Mouse (Mus musculus) left cerebral cortex, postnatal 10 days (tissue): ENCODE measurements around the gene Cdc42ep2. TPM values are rescaled to one million over a fixed set of nuclear protein-coding genes. Genes with fewer than 3 reads are reported as not detected.
A peak's percentile ranks its signal among the peaks of the same experiment; 100 is the strongest.

Source experiments
- DNase-seq, 2 experiments: peaks; one replicate each; pipeline ENCODE4 v3.0.0; 2021 to 2022; ENCODE audit warnings: low spot score in 2 of 2, mixed read lengths in 1 of 2; ENCODE audit errors: extremely low spot score in 1 of 2
- intact Hi-C: fragments of 180-260 bp; cut with DNase I; formaldehyde crosslinking; loops from one replicate; pipeline ENCODE4 v1.15.1; 2025
- total RNA-seq, 2 experiments: library from RNA; stranded (reverse); gene quantifications; 2 replicates each; pipeline ENCODE4 v1.2.3; 2021

Gene Cdc42ep2
- 1 to 10 TPM; 8.3 to 9.8 TPM for total RNA-seq

GRCm38 (mm10) chr19:5924713-5925093 is at the start of gene Cdc42ep2:
Cdc42ep2 (minus strand) TSS chr19:5924816.
- intact Hi-C loops: loop anchor here (1.0 to 5.0 kb wide), 2 partner anchors 32 to 123 kb away; partner anchors contain the start of gene Syvn1
- DNase-seq: peak; percentile 90 to 98

DNA sequence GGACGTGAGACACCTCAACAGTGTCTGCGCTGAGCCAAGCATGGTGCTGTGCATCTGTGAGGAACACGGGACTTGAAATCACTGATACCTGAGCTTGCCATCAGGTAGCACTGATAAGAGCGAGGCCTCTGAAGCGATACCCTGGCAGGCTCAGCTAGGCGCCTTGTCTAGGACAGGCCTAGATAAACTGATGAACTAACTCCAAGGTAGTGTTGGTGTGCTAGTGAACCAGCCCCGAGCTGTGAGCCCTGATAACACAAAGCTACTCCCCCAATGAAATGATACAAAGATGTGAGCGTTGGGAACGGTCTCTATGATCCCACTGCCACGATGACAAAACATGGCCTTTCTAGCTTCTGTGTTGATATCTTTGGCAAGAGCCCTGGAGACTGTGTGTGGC is 43.0 kb upstream of the Cdc42ep2 start:
- no peak for DNase-seq
- intact Hi-C loops: no loop called here

- intact Hi-C loops: no loop called here
Measured at GRCm38 (mm10) chr19:5966786-5967185, 42.2 kb upstream of the Cdc42ep2 start.

DNA sequence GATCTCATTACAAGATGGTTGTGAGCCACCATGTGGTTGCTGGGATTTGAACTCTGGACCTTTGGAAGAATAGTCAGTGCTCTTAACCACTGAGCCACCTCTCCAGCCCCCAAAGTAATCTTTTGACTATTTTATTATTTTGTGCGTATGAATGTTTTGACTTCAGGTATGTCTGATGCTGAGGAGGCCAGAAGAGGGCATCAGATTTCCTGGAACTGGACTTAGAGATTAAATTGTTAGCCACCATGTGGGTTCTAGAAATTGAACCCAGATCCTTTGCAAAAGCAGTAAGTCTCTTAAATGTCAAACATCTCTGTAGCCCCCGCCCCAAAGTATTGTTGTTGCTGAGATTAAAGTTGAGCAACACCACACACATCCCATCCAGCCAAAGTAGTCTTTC is 41.3 kb upstream of the Cdc42ep2 start:
- DNase-seq: no peak
- intact Hi-C loops: loop anchor here (2.0 kb wide), 2 partner anchors 53 to 79 kb away; no protein-coding TSS in a partner anchor

More at GRCm38 (mm10) chr19:5966786-5967185, 42.2 kb upstream of the Cdc42ep2 start:
- no peak for DNase-seq

DNA sequence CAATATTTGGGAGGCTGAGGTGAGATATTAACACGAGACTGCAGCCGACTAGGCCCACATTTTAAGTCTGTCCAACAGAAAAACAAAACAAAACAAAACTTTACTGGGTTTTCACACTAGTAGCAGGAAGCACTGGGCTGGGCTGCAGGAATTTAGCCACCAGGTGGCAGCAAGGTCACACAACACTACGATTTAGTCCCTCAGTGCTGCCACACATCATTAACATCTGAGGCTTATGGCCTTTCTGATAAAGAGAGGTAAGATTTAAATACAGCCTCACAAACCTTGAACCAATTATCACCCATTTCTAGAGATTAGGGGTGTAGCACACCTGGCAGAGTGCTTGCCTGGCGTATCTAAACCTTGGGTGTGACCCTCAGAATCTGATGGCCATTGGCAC is 40.7 kb upstream of the Cdc42ep2 start:
- intact Hi-C loops: loop anchor here (2.0 kb wide), 2 partner anchors 54 to 80 kb away; no protein-coding TSS in a partner anchor

GRCm38 (mm10) chr19:5964804-5965203 is 40.2 kb upstream of the Cdc42ep2 start:
- intact Hi-C loops: loop anchor here (2.0 kb wide), 2 partner anchors 54 to 80 kb away; no protein-coding TSS in a partner anchor
- DNase-seq: no peak

More for the DNA sequence above, 40.7 kb upstream of the Cdc42ep2 start:
- peak; percentile 43 to 78 for DNase-seq

DNA sequence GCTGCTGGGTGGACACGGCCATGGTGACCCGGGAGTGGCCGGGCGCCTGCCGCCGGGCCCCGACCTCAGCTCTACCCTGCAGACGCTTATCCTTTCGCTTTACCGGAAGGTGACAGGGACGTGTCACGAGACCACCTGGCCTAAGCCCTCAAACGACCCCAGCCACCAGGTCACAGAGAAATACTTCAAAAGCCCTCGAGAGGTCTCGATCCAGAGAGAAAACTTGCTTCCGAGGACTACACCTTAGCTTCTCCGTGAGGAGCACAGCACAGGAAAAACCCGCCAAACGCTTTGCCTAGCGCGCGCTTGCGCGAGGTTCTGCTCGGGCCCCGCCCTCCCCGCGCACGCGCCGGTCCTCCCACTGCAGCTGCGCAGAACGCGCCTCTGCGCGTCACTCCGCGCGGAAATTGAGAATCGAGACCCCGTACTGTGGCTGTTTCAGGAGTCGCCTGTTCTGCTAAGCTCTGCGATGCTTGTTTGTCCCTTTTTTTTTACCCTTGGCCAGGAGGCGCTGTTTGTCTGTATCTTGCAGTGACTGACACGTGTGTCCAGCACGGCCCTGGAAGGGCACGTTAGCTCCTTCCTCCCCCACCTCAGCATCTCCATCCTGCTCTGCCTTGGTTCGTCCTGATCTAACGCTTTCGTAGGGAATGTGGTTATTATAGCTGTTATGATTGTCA is 39.4 kb upstream of the Cdc42ep2 start, which contains the start of gene Pola2:
Pola2 (minus strand) TSS at position 320 of the 680 bp plus-strand sequence.
- DNase-seq: peak; percentile 82 to 92
- intact Hi-C loops: loop anchor here (2.0 kb wide), 2 partner anchors 55 to 81 kb away; no protein-coding TSS in a partner anchor

- DNase-seq: no peak
- intact Hi-C loops: no loop called here
Measured at GRCm38 (mm10) chr19:5962651-5963050, 38.0 kb upstream of the Cdc42ep2 start.

DNA sequence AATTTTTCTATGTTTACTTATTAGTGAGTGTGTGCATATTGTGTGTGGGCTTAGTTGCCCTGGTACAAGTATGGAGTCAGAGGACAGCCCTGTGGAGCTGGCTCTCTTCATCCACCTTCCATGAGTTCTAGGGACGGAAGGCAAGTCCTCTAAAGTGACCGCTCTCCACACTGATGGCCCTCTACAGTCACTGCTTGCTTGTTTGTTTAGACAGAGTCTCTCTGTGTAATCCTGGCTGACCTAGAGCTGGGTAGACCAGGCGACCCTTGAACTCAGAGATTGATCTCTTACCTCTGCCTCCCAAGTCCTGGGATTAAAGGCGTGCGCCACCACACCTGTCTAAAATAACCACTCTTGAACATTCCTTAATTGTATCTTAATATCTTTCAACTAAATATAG is 32.8 kb upstream of the Cdc42ep2 start:
- intact Hi-C loops: no loop called here
- DNase-seq: no peak

GRCm38 (mm10) chr19:5956685-5957084 is 32.1 kb upstream of the Cdc42ep2 start:
- DNase-seq: peak; percentile 57 to 79
- intact Hi-C loops: loop anchor here (1.0 kb wide), 1 partner anchor 32 kb away; the partner anchor contains the start of gene Cdc42ep2

DNA sequence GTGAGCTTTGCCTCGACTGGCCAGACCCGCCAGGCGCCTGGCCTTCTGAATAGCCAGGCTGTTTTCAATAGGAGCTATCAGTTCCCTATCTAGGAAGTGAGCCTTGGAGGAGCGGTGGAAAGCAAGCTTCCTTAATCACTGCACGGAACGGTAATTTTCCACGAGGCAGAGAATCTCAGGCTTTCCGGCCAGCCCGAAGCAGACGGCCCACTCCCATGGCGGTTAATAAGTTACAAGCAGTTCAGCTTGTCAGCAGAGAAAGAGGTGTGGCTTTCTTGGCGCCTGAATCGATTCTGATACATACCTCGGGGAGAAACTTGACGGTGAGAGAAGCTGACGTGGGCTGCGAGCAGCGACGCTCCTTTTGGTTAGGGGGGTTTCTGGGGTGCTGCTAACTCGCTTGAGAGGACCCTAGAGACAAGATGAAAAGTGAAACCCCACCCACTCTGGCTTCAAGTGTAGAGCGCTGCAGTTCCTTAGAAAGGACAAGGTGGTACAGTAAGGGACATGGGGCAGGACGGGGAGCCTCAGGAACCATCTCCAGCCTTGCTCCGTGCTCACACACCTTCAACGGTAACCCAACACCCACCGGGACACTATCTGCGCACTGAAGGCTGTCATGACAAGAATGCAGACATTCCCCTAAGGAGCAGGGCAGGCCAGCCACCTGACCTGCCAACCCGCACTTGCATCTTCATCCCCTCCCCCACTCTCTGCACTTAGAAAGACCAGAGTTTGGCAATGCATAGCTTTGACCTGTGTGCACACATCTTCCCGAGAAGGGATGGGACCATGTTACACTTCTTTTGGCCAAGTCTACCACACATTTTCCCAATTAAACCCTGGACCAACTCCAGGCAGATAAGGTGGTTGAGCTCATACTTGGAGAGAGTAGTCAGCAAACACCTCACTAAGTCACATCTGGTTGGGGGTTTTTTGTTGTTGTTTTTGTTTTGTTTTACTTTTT is 31.4 kb upstream of the Cdc42ep2 start:
- intact Hi-C loops: loop anchor here (1.0 kb wide), 1 partner anchor 32 kb away; the partner anchor contains the start of gene Cdc42ep2
- DNase-seq: no peak

- intact Hi-C loops: no loop called here
- DNase-seq: no peak
Measured at GRCm38 (mm10) chr19:5954936-5955335, 30.3 kb upstream of the Cdc42ep2 start.

- intact Hi-C loops: no loop called here
- no peak for DNase-seq
Measured at GRCm38 (mm10) chr19:5954031-5954710, 29.6 kb upstream of the Cdc42ep2 start.

DNA sequence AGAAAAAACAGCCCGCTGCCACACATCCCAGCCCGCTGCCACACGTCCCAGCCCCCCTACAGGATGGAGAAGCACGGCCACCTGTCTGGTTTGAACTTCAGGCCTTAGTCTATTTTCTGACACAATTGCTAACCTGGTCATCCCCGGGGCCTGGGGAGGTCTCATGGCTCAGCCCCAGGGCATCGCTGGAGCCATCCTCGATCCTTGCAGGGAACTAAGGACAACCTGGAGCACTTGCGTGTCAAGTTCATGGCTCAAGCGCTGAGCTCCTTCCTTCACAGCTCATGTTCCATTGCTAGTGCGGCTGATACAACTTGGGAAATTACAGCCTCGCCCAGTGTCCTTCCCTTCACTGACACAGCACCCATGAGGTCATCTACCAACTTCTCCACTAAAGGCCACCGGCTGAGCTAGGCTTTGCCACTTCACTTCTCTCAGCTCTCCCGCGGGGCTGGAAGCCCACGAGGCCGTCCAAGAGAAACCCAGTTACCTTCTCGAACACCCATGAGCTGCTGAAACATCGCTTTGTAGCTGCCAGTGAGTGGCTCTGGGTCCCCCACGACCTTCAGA is 28.7 kb upstream of the Cdc42ep2 start:
- intact Hi-C loops: no loop called here
- DNase-seq: no peak

GRCm38 (mm10) chr19:5952071-5952691 is 27.6 kb upstream of the Cdc42ep2 start:
- intact Hi-C loops: no loop called here
- peak in 1 of 2 experiments; percentile 73 for DNase-seq

DNA sequence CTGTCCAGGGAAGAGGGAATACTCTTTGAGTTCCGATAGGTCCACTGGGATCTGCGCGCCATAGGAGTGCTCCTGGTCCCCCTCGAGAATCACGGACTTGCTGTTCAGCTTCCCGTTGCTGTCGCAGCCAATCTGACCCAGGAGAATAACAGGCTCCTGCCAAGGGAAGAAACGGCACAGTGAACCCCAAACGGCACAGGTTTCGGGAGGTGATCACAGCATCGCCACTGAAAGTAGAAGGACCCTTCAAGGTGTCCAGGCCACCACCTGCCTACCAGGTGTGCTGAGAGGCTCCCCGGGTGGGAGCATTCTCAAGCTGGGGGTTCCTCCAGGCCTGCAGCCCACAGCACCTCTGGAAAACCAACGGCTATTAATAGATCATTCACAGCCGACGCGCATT is 27.0 kb upstream of the Cdc42ep2 start:
- DNase-seq: no peak
- intact Hi-C loops: no loop called here

- intact Hi-C loops: no loop called here
- DNase-seq: no peak
Measured at GRCm38 (mm10) chr19:5950218-5950617, 25.6 kb upstream of the Cdc42ep2 start.

DNA sequence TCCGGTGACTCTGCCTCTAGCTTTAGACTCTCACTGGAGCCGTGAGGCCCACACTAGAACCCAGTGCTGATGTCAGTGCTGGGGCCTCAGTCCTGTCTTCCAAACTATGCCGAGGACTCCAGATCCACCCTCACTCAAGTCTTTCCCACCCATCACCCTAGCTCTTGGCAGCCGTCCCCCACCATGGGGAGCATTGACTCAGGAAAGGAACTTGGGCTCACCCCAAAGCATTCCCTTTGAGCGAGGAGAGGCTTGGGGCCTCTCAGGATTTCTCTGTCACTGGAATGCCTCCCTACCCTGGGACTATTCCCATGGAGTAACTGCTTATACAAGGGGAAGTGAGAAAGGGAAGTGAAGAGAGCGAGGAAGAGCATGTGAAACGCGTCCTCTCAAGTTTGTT is 21.3 kb upstream of the Cdc42ep2 start:
- intact Hi-C loops: no loop called here
- DNase-seq: peak in 1 of 2 experiments; percentile 71
